Mouse (Mus musculus) c-Kit-positive CD71-negative TER-119-negative erythroid progenitor cells, embryonic 14.5 days (primary cell): Measurements from ENCODE around the gene Fasn.

Experiments
- DNase-seq: peaks from one replicate; pipeline ENCODE4 v3.0.0-alpha.2; 2013; ENCODE audit warnings: low read depth

The Fasn gene

GRCm38 (mm10) chr11:120826016-120826953 is 1.9 kb upstream of the Fasn start:
- no peak for DNase-seq

- DNase-seq, result no peak
Observed at GRCm38 (mm10) chr11:120825289-120825863, 1.0 kb upstream of the Fasn start.

GRCm38 (mm10) chr11:120824787-120825288 is 491 bp upstream of the Fasn start:
- no peak for DNase-seq

- DNase-seq, result peak; percentile 32
Observed at GRCm38 (mm10) chr11:120823551-120823947, 798 bp downstream of the Fasn start.

GRCm38 (mm10) chr11:120822831-120823550 is 1.4 kb downstream of the Fasn start:
- no peak for DNase-seq

- DNase-seq, result no peak
Observed at GRCm38 (mm10) chr11:120822321-120822720, 2.0 kb downstream of the Fasn start.

GRCm38 (mm10) chr11:120821076-120821922 is 3.0 kb downstream of the Fasn start:
- no peak for DNase-seq

- no peak for DNase-seq
Observed at GRCm38 (mm10) chr11:120820546-120820945, 3.8 kb downstream of the Fasn start.

- DNase-seq, result no peak
Observed at GRCm38 (mm10) chr11:120819556-120819955, 4.8 kb downstream of the Fasn start.

- DNase-seq, result no peak
Observed at GRCm38 (mm10) chr11:120818251-120818650, 6.1 kb downstream of the Fasn start.

- no peak for DNase-seq
Observed at GRCm38 (mm10) chr11:120817358-120817757, 7.0 kb downstream of the Fasn start.

- DNase-seq, result no peak
Observed at GRCm38 (mm10) chr11:120812068-120812467, 12.3 kb downstream of the Fasn start.

GRCm38 (mm10) chr11:120808010-120808409 is 16.3 kb downstream of the Fasn start:
- no peak for DNase-seq

GRCm38 (mm10) chr11:120805375-120806298 is 18.7 kb downstream of the Fasn start:
- no peak for DNase-seq

GRCm38 (mm10) chr11:120804769-120805168 is 19.6 kb downstream of the Fasn start:
- no peak for DNase-seq

- DNase-seq, result no peak
Observed at GRCm38 (mm10) chr11:120804274-120804673, 20.1 kb downstream of the Fasn start.

GRCm38 (mm10) chr11:120800061-120800904 is 24.1 kb downstream of the Fasn start:
- peak; percentile 87 for DNase-seq

- DNase-seq, result no peak
Observed at GRCm38 (mm10) chr11:120799316-120799890, 24.9 kb downstream of the Fasn start.

GRCm38 (mm10) chr11:120798244-120798643 is 26.1 kb downstream of the Fasn start:
- no peak for DNase-seq
